Mouse (Mus musculus) E14TG2a.4 (cell line): ENCODE results near the gene Rab3c.

ENCODE experiments used
- CTCF ChIP-seq: conservative IDR thresholded peaks from 2 replicates; pipeline ENCODE4 v1.5.1; 2014; ENCODE audit warnings: low read length
- NANOG ChIP-seq: IDR thresholded peaks from 2 replicates; pipeline ENCODE4 v1.6.1; 2014; ENCODE audit warnings: borderline replicate concordance, low read length, mixed read lengths

DNA sequence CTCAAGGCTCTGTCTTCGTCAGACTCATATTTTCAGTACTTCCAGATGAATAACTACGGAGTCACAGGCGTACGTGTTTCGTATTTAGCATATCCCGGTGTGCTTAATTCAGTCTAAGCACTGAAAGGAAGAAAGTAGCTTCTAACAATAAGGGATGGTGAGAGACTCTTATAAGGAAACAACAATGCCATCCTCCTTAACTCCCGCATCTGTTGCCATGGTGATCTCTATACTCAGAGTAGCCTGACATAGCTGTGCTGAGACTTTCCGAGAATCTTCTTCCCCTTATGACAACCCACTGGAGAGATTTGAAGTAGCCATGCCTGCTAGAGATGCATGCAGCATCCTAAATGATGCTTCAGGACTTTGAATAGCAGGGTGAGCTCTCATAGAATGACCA, 272.3 kb downstream of the Rab3c start:
- TF ChIP-seq CTCF (no peak), NANOG (no peak)
